Mouse (Mus musculus) adrenal gland (tissue): ENCODE measurements at regions not wholly inside any gene's neighbourhood (a gene's known extent, or its start where the extent isn't known, plus 50 kb on each side); places are given as distances from the start of the nearest gene placed in this dataset.
"Not testable (repeated sequence)": the region's sequence is repeated elsewhere in the genome, so short reads cannot be mapped to it uniquely, and the experiment has no call there.

Source experiments
- intact Hi-C: fragments of 180-260 bp; cut with DNase I; formaldehyde crosslinking; loops from one replicate; pipeline ENCODE4 v1.15.1; 2025

- intact Hi-C loops, result no loop called here
Measured at GRCm38 (mm10) chr12:15654585-15654984, 162.1 kb downstream of the Trib2 start.

GRCm38 (mm10) chr12:15653357-15653763 lies 163.4 kb downstream of the Trib2 start:
- intact Hi-C loops, result no loop called here

- intact Hi-C loops, result no loop called here
Measured at GRCm38 (mm10) chr12:15651293-15651692, 165.4 kb downstream of the Trib2 start.

DNA sequence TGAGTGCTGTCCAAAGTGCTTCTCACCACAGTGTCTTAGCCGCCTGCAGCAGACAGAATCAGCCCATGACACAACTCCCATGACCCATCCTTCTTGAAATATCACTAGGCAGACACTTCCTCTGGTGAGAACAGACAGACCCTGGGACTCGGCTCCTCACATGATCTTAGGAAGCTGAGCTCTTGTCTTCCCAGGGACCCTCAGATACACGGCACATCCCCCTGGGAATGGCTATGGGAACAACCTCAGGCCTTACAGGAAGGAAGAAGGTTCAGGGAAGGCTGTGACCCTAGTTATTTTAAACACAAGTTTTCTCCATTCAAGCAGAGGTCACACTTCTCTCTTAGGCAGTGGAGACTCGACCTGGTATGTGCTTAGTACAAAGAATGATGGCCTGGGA lies 166.8 kb downstream of the Trib2 start:
- intact Hi-C loops, result no loop called here

GRCm38 (mm10) chr12:15649226-15649625 lies 167.5 kb downstream of the Trib2 start:
- intact Hi-C loops, result no loop called here

DNA sequence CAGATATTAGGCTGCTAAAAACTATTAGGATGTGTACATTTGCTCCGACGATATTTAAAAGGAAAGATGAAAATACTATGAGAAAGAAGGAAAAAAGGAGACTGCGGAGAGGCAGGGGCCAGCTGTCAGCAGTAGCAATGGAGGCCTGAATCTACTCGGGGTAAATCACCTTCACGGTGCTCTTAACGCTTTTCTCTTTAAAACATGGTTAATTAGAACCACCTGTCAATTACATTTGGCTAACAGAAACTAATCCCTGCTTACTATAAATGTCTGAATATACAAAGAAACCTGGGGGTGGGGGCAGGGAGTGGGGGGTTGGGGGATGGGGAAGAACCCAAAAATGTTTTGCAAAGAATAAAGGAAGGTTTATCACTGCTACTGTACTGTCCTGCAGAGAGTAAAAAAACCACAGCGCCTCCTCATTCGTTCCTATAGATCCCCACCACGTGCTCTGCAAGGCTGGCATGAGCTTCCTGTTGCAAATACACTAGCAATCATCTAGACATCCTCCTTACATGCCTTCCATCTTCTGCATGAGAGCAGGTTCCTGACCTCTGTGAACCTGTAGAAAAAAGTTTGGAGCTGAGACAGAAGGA lies 172.5 kb downstream of the Trib2 start:
- intact Hi-C loops, result no loop called here

- intact Hi-C loops, result no loop called here
Measured at GRCm38 (mm10) chr12:15643669-15644068, 173.1 kb downstream of the Trib2 start.

GRCm38 (mm10) chr12:15640320-15640719 lies 176.4 kb downstream of the Trib2 start:
- intact Hi-C loops, result no loop called here

DNA sequence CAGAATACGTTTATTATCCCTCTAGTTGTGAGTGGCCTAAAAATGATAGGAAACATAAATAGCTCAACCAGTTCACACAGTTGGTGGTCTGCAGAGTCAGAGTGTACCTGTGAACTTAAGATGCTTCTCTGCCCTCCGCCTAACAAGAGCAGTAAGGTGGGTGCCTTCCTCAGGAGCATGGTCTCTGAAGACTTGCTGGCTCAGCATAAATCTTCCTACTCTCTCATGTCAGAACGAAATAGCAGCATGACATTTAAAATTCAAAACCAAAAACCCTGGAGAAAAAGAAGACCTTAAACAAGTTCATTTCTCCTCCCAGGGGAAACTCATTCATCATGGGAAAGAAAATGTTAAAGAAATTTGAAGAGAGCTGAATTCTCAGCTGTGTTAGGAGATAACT lies 186.8 kb downstream of the Trib2 start:
- intact Hi-C loops, result no loop called here

DNA sequence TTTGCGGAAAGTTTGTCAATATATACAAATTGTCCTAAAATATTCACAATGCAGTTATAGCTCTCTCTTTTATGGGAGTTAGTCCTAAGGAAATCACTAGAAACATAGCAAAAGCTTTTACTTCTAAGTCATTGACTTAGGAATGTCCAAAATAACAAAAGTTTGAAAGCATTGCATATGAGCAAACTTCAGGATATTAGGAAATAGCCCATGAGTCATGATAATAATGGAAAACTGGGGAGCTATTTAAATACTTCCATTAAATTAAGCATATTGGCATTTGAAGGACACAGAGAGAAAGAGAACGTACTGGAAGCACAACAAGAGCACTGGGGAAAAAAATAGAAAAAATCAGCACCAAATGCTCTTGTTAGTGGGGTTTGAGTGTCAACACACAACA lies 197.2 kb downstream of the Trib2 start:
- intact Hi-C loops, result no loop called here

GRCm38 (mm10) chr12:15617312-15617711 lies 199.4 kb downstream of the Trib2 start:
- intact Hi-C loops, result no loop called here

DNA sequence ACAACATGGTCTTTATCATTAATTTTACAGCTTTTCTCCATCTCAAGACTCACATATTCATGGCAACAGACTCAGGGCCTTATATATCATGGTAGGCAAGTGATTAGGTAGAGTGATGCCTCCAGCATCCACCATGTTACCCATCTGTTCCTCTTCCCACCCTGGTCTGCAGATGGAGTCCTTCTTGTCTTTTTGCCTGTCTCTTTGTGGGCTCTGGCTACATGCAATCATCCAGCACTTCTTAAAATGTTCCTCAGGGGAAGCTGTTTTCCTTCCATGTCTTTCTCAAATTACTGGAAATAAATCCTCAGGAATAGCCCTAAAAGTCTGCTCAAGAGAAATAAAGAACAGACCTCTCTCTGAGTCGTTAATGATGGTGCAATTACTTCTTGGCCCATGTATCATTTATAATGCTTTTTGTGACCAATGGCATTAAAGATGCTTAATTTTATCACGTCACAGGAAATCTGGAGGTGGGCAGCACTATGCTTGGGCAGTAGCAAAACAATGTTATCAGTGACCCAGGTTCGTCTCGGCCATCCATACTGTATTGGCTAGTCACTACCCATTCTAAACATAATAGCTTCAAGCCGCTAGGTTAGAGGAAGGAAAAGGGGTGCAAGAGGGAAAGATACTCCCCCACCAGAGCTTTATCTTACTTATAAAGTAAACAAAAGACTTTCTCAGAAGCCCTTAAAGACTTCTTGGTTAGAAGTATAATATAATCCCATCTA lies 204.7 kb downstream of the Trib2 start:
- intact Hi-C loops, result no loop called here

DNA sequence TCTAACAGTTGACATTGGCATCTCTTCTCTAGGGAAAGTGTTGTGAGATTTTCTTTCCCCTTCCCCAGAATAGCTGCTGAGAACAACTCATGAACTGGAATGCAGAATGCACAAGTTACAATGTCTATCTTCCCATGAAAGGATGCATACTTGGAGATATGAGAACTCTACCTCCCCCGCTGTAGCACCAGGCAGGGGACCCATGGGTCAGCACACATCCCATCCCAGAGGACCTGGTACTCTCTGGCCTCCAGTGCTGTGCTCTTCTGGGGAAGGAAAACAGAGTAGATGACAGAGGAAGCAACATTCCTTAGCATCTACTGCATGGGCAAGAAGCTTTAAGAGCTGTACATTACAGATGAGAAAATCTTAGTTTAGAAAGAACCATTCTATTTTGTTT lies 209.6 kb downstream of the Trib2 start:
- intact Hi-C loops, result loop anchor here (2.0 kb wide), 2 partner anchors 206 to 902 kb away; no protein-coding TSS in a partner anchor

- intact Hi-C loops, result loop anchor here (2.0 kb wide), 2 partner anchors 207 to 903 kb away; no protein-coding TSS in a partner anchor
Measured at GRCm38 (mm10) chr12:15606095-15606494, 210.6 kb downstream of the Trib2 start.

DNA sequence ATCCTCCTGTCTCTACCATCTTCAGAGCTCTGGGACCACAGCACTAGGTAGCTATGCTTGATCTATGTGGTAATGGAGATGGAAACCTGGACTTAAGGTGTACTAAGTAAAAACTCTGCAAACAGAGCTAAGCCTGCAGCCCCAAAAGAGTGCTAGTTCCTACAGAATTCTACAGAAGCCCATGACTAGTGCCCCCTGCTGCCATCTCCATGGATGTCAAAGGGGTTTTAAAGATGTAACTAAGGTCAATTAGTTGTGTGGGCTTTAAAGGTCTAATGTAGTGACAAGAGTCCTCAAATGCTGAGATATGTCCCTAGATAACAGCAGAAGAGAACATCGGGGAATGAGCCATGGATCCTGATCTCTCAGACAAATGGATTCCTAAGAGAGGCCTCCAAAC lies 212.1 kb downstream of the Trib2 start:
- intact Hi-C loops, result loop anchor here (5.0 kb wide), 1 partner anchor 67 kb away; no protein-coding TSS in a partner anchor

GRCm38 (mm10) chr12:15603885-15604284 lies 212.8 kb downstream of the Trib2 start:
- intact Hi-C loops, result loop anchor here (5.0 kb wide), 1 partner anchor 67 kb away; no protein-coding TSS in a partner anchor

GRCm38 (mm10) chr12:15603319-15603718 lies 213.4 kb downstream of the Trib2 start:
- intact Hi-C loops, result loop anchor here (5.0 kb wide), 1 partner anchor 66 kb away; no protein-coding TSS in a partner anchor

DNA sequence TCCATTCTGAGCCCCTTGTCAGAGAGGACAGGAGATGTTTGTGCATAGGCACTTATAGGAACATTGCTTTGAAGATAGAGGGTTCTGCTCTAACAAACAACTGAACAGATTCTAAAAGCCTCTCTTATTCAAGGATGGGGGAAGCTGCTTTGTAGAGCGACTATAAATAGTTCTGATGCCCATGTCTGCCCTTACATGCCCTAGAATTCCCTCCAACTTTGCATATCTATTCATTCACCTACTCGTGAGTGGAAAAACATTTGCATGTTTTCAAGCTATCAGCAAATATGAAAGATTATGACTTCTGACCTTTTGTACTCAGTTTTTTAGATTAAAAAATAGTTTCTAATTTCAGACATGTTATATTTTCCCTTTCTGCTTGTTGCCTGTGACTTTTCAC lies 222.0 kb downstream of the Trib2 start:
- intact Hi-C loops, result no loop called here

DNA sequence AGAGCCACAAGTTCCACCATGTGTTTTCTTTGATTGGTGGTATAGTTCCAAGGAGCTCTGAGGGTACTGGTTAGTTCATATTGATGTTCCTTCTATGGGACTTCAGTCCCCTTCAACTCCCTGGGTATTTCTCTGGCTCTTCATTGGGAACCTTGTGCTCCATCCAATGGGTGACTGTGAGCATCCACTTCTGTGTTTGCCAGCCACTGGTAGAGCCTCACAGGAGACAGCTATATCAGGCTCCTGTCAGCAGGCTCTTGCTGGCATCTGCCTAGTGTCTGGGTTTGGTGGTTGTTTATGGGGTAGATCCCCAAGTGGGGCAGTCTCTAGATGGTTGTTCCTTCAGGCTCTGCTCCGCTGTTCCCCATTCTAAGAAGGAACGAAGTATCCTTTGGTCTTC lies 228.9 kb downstream of the Trib2 start:
- intact Hi-C loops, result not testable (repeated sequence)

GRCm38 (mm10) chr12:15586706-15587442 lies 229.8 kb downstream of the Trib2 start:
- intact Hi-C loops, result no loop called here

GRCm38 (mm10) chr12:15585845-15586244 lies 230.9 kb downstream of the Trib2 start:
- intact Hi-C loops, result no loop called here

DNA sequence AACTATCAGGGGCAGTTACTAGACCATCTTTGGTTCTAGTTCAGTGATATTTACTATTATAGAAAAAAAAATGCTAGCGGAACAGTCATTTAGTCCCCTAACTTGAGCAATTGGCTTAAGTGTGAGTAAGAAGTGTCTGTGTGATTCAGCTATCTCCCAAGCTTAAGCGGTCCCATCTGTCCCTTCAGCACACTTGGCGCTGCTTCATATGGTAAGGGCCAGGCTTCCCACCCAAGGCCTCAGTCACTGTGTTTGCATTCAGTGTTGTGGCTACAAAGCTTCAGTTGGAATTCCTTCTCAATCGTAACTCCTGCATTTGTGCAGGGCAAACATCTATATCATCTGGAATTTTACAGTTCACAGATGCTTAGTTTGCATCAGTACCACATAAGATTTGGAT lies 232.0 kb downstream of the Trib2 start:
- intact Hi-C loops, result no loop called here
